Mouse (Mus musculus) E14TG2a.4 (cell line): ENCODE results near the gene Polr2h.

Experiments used
- CTCF ChIP-seq: conservative IDR thresholded peaks from 2 replicates; pipeline ENCODE4 v1.5.1; 2014; ENCODE audit warnings: low read length
- NANOG ChIP-seq: IDR thresholded peaks from 2 replicates; pipeline ENCODE4 v1.6.1; 2014; ENCODE audit warnings: borderline replicate concordance, low read length, mixed read lengths

DNA sequence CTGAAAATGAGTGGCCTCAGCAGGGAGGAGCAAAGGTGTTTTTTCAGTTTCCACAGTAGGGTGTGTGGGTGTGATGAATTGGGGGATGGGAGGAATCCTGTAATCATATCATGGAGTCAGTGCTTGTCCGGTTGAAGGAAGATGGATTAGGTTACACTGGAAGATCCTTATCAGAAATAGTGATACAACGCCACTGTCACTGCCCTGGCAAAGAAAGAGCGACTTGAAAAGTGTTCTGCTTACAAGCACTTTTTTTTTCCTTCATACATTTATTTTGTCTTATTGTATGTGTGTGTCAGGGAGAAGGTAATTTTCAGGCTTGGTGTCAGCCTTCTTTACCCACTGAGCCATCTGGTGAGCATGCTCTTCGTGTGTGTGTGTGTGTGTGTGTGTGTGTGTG, 5.3 kb downstream of the Polr2h start:
- TF ChIP-seq CTCF (no peak), NANOG (no peak)
